9 mouse cellular contexts compared by ENCODE assay signal in genomic region chr5:9725601-9726268, GRCm38 (mm10). TPM values are rescaled to one million over a fixed set of nuclear protein-coding genes. Genes with fewer than 3 reads are reported as not detected.
DNase-seq lines count a peak whose midpoint lies in the region; ATAC-seq and TF ChIP-seq lines count a peak whose summit lies in the region.
"Had no signal": no experiment of that assay in that cellular context is flagged by ENCODE, and none has a peak within 500 bp of the region (broad histone marks: within the 10 kb centered on the region; RNA-seq: fewer than 3 reads in every experiment).

No protein-coding gene starts in this region.

- ATAC-seq in kidney, embryonic 15.5 days (replicated peaks; ENCODE audit: low FRiP score) = peak; percentile 95

- WGBS in kidney, embryonic 15.5 days = under 1% methylated on average over 22 of the region's 22 CpGs

- TF ChIP-seq CTCF in layer of hippocampus, adult 2 months (conservative IDR thresholded peaks at IDR 0.05) = peak; percentile 53

- peaks cover 32% of the 10 kb centered on the region for H3K27me3 ChIP-seq in kidney, embryonic 15.5 days

- no peaks in the 10 kb centered on the region for H3K9me3 ChIP-seq in kidney, embryonic 15.5 days (replicated peaks)

- H3K4me2 ChIP-seq in kidney, embryonic 15.5 days = peak overlapping the region; percentile 83

- H3K36me3 ChIP-seq in kidney, embryonic 15.5 days = no peaks in the 10 kb centered on the region

- peak overlapping the region; percentile 49 for H3K4me3 ChIP-seq in kidney, embryonic 15.5 days (replicated peaks)
- peak overlapping the region; percentile 77 for H3K4me3 ChIP-seq in layer of hippocampus, adult 2 months
- H3K4me3 ChIP-seq: myocyte had no signal

- H3K9ac ChIP-seq in kidney, embryonic 15.5 days = peak overlapping the region; percentile 21; the same call in 1 of the 2 replicates

- DNase-seq in kidney, adult 11 months = no peak
- peak; percentile 52 to 67 for DNase-seq in cerebellum, postnatal 14 days
- DNase-seq in frontal cortex, postnatal 14 days (ENCODE audit: low spot score in 2 of 2) = peak; percentile 74 to 76
- DNase-seq in layer of hippocampus, adult 2 months (ENCODE audit: low spot score in 2 of 2) = peak; percentile 62 to 87
- DNase-seq in mesoderm, embryonic 11.5 days (ENCODE audit: low read depth, low spot score) = peak; percentile 93
- peak; percentile 95 for DNase-seq in telencephalon, adult 2 months (ENCODE audit: low read depth, low spot score)
- DNase-seq in thymus, postnatal 14 days = no peak

- no peak overlapping the region for H3K27ac ChIP-seq in kidney, embryonic 15.5 days
- peak overlapping the region; percentile 95 for H3K27ac ChIP-seq in layer of hippocampus, adult 2 months

- H3K4me1 ChIP-seq in kidney, embryonic 15.5 days = peaks cover 18% of the 10 kb centered on the region

RNA-seq across cellular contexts. Expression of gene Grm3, which starts 0.8 kb away (rescaled TPM):
- 0.55 and 0.77 TPM in 2 replicates for polyA plus RNA-seq in kidney, embryonic 15.5 days (2015; fragmentation: Nextera tagmentation; extraction: Ambion mirVana)
- total RNA-seq in layer of hippocampus, adult 2 months (2021) = 10 to 100 TPM; 60.3 to 61.7 TPM
- polyA plus RNA-seq: myocyte had no signal

Comparison
In these comparisons a context has a peak if more than half of its experiments do, and no peak if none do; other contexts are left out.
1. DNase-seq: peak in cerebellum, postnatal 14 days (2 of 2), frontal cortex, postnatal 14 days (2 of 2), layer of hippocampus, adult 2 months (2 of 2), mesoderm, embryonic 11.5 days (single experiment) and telencephalon, adult 2 months (single experiment); none in kidney, adult 11 months (single experiment) and thymus, postnatal 14 days (single experiment).